Mouse (Mus musculus) heart, postnatal 0 days (tissue): ENCODE data around the gene Rps11. TPM values are rescaled to one million over a fixed set of nuclear protein-coding genes. Genes with fewer than 3 reads are reported as not detected.

Experiments
- ATAC-seq: fragments of 200-750 bp; cut with Nextera tagmentation; 2 replicates; pipeline ENCODE4 v1.8.0; 2017; ENCODE audit warnings: low read depth, moderate number of reproducible peaks, moderate library complexity; ENCODE audit not compliant: insufficient read depth
- DNase-seq: peaks from one replicate; pipeline ENCODE4 v3.0.0-alpha.2; 2016; ENCODE audit warnings: low spot score
- H3K27ac ChIP-seq: fragments of 300-500 bp; sonication (generic); 2 replicates; pipeline ENCODE4 v1.5.1; 2014; ENCODE audit warnings: low read depth, mild to moderate bottlenecking
- H3K27me3 ChIP-seq: fragments of 300-500 bp; sonication (generic); 2 replicates; pipeline ENCODE4 v1.6.1; 2014; ENCODE audit warnings: low read length, mixed read lengths; ENCODE audit not compliant: control insufficient read depth, insufficient read depth
- H3K36me3 ChIP-seq: fragments of 300-500 bp; sonication (generic); replicated peaks from 2 replicates; pipeline ENCODE4 v1.6.1; 2014; ENCODE audit warnings: low read length, mixed read lengths; ENCODE audit not compliant: control insufficient read depth, insufficient read depth
- H3K4me1 ChIP-seq: fragments of 300-500 bp; sonication (generic); 2 replicates; pipeline ENCODE4 v1.6.1; 2014; ENCODE audit warnings: antibody characterized with exemption; ENCODE audit not compliant: control insufficient read depth, insufficient read depth
- H3K4me2 ChIP-seq: fragments of 300-500 bp; sonication (generic); 2 replicates; pipeline ENCODE4 v1.6.1; 2014; ENCODE audit warnings: low read depth, mild to moderate bottlenecking, low read length, moderate library complexity
- H3K4me3 ChIP-seq: fragments of 300-500 bp; sonication (generic); 2 replicates; pipeline ENCODE4 v1.5.1; 2014; ENCODE audit warnings: low read depth, low read length
- H3K9ac ChIP-seq: fragments of 300-500 bp; sonication (generic); replicated peaks from 2 replicates; pipeline ENCODE4 v1.6.1; 2014; ENCODE audit warnings: low read depth, low read length, mixed read lengths
- H3K9me3 ChIP-seq: fragments of 300-500 bp; sonication (generic); replicated peaks from 2 replicates; pipeline ENCODE4 v1.6.1; 2016; ENCODE audit warnings: low read length; ENCODE audit not compliant: control insufficient read depth
- CTCF ChIP-seq: IDR thresholded peaks from 2 replicates; pipeline ENCODE4 v1.5.1; 2016; ENCODE audit warnings: antibody characterized with exemption, control low read depth, low read depth
- EP300 ChIP-seq: IDR thresholded peaks from 2 replicates; pipeline ENCODE4 v1.6.1; 2016; ENCODE audit warnings: antibody characterized with exemption, low read depth
- WGBS: fragments of 180-500 bp; shearing (Covaris S2); extraction: QIAGEN DNeasy Blood & Tissue Kit; methylation state at CpG from one replicate; pipeline ENCODE4 v1.1.7; 2014; 5-methylcytosine and 5-hydroxymethylcytosine counted together
- polyA plus RNA-seq: library from polyadenylated mRNA; unstranded; fragments of >200 nt; fragmentation: Nextera tagmentation; extraction: Ambion mirVana; gene quantifications from 2 replicates; pipeline ENCODE4 v1.2.1, GENCODE M21; 2015
- total RNA-seq: library from RNA; depleted of rRNA; stranded (reverse); fragments of >200 nt; gene quantifications from 2 replicates; pipeline ENCODE4 v1.2.3, GENCODE M21; 2014; ENCODE audit warnings: low replicate concordance

Gene Rps11
- total and polyA plus RNA-seq, 2 experiments from 2014 or later, result 730 to 1,247 TPM

DNA sequence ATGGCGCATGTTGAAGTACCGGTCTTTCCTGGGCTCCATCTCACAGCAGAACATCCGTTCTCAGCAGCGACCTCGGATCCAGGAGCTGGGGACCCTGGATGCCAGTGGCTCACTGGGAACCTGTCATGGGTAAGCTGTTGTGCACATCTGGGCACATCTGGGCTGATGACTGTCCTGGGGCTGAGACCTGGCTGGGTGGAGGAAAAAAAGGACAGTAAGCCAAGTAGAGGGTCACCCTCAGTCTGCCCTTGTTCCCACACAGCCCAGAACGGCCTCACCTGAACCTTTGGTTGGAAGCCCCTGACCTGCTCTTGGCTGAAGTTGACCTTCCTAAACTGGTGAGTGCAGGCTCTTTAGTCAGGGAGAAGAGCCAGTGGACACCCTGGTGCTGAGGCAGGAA lies 34.8 kb upstream of the Rps11 start:
- Histone ChIP-seq H3K36me3 (peaks cover 11% of the 10 kb centered on the region; the same call in 1 of the 2 replicates), H3K9ac (no peak overlapping the region), H3K9me3 (no peaks in the 10 kb centered on the region), H3K4me2 (no peak overlapping the region), H3K4me1 (no peaks in the 10 kb centered on the region), H3K27me3 (peaks cover 17% of the 10 kb centered on the region), H3K4me3 (no peak overlapping the region), H3K27ac (no peak overlapping the region)
- DNase-seq (no peak), ATAC-seq (no peak)
- no peak for TF ChIP-seq CTCF
- TF ChIP-seq EP300, result no peak
- 89% methylated on average over 6 of the region's 6 CpGs for WGBS

DNA sequence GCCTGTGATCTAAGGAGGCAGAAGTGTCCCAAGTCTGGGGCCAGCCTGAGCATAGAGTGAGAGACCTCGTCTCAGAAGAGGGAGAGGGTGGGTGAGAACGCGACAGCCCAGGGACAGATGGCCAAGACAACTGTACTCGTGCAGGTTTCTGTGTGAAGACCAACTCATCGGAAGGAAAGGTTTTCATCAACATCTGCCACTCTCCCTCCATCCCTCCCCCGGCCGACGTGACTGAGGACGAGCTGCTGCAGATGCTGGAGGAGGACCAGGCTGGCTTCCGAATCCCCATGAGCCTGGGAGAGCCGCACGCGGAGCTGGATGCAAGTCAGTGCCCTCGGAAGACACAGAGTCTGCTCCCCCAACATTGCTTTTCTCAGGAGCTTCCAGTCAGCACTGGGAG lies 33.2 kb upstream of the Rps11 start:
- H3K4me2 ChIP-seq, result no peak overlapping the region
- H3K27me3 ChIP-seq, result peaks cover 2% of the 10 kb centered on the region; the same call in 1 of the 2 replicates
- 0 out of 2 replicates have a peak, but pooled peaks cover 7% of the 10 kb centered on the region for H3K4me1 ChIP-seq
- DNase-seq (no peak), ATAC-seq (no peak)
- WGBS, result 83% methylated on average over 14 of the region's 14 CpGs
- no peaks in the 10 kb centered on the region for H3K9me3 ChIP-seq
- no peak overlapping the region for H3K27ac ChIP-seq
- H3K9ac ChIP-seq, result no peak overlapping the region
- peaks cover 11% of the 10 kb centered on the region; the same call in 1 of the 2 replicates for H3K36me3 ChIP-seq
- no peak overlapping the region for H3K4me3 ChIP-seq
- no peak for TF ChIP-seq CTCF
- no peak for TF ChIP-seq EP300

DNA sequence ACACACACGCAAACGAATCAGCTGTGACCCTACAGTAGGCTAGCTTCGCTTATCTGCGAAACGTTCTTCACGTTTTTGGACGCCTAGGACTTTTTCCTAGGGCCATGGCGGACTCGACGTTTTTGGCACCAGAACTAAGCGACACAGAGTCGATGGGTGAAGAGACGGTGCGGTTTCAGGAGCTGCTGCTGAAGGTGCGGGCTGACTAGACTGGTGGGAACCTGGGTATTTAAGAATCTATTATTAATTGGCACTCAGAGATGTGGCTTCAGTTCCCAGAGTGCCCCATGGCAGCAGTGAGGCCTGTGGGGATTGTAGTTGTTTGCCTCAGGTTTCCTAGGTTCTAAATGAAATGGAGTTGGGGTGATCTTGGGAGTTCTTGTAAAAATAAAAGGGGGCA lies 32.0 kb upstream of the Rps11 start:
- Histone ChIP-seq H3K27ac (no peak overlapping the region), H3K9ac (no peak overlapping the region), H3K9me3 (no peaks in the 10 kb centered on the region), H3K4me1 (0 out of 2 replicates have a peak, but pooled peaks cover 7% of the 10 kb centered on the region), H3K4me2 (no peak overlapping the region), H3K27me3 (no peaks in the 10 kb centered on the region), H3K4me3 (no peak overlapping the region), H3K36me3 (peaks cover 11% of the 10 kb centered on the region; the same call in 1 of the 2 replicates)
- ATAC-seq (no peak), DNase-seq (no peak)
- TF ChIP-seq EP300 (no peak), CTCF (no peak)
- WGBS, result 87% methylated on average over 15 of the region's 15 CpGs

DNA sequence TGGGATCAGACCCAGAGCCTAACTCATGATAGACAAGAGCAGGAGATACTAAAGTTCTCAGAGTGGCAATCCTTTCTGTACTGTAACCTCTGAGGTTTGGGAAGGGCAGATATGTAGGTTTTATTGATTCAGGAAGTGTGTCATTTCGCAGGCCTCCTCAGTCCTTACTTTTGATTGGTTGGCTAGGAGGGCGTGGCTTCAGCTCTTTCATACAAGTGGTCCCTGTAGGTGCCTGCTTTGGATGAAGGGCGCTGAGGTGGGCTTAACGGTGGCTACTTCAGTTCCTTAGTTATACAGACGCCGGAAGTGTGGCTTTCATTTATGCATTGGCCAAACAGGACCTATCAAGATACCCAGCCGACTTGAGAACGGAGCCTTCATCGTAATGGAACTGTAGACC lies 31.4 kb upstream of the Rps11 start:
- H3K4me1 ChIP-seq, result 0 out of 2 replicates have a peak, but pooled peaks cover 7% of the 10 kb centered on the region
- H3K4me3 ChIP-seq, result no peak overlapping the region
- DNase-seq (no peak), ATAC-seq (no peak)
- no peak overlapping the region for H3K4me2 ChIP-seq
- H3K9me3 ChIP-seq, result no peaks in the 10 kb centered on the region
- no peak overlapping the region for H3K27ac ChIP-seq
- TF ChIP-seq CTCF (no peak), EP300 (no peak)
- WGBS, result 83% methylated on average over 9 of the region's 9 CpGs
- H3K36me3 ChIP-seq, result peaks cover 11% of the 10 kb centered on the region; the same call in 1 of the 2 replicates
- no peak overlapping the region for H3K9ac ChIP-seq
- no peaks in the 10 kb centered on the region for H3K27me3 ChIP-seq

DNA sequence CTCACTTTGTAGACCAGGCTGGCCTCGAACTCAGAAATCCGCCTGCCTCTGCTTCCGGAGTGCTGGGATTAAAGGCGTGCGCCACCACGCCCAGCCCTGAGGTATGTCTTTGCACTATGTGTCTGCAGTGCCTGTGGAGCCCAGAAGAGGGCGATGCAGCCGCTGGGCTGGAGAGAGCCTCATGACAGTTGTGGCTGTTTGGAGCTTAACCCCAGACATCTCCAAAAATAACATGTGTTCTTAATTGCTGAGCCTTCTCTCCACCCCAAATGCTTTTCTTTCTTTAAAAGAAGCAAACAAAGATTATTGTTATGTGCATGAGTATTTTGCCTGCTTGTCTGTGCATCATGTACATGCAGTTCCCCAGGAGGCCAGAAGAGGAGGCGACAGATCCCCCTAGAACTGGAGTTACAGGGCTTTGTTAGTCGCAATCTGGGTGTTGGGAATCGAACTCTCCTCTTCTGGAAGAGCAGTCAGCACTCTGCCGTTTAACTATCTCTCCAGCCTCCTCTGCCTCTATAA lies 30.8 kb upstream of the Rps11 start:
- peak; percentile 44 for DNase-seq
- H3K9ac ChIP-seq, result no peak overlapping the region
- peak; percentile 26 for ATAC-seq

More for the DNA sequence above, 30.8 kb upstream of the Rps11 start:
- H3K27ac ChIP-seq, result peak overlapping the region; percentile 97; the same call in 1 of the 2 replicates
- no peaks in the 10 kb centered on the region for H3K9me3 ChIP-seq
- H3K27me3 ChIP-seq, result no peaks in the 10 kb centered on the region
- H3K4me2 ChIP-seq, result peak overlapping the region; percentile 83
- TF ChIP-seq CTCF (peak; percentile 43; the same call in 1 of the 2 replicates), EP300 (no peak)
- WGBS, result 72% methylated on average over 12 of the region's 12 CpGs
- peaks cover 9% of the 10 kb centered on the region; the same call in 1 of the 2 replicates for H3K36me3 ChIP-seq
- H3K4me1 ChIP-seq, result 0 out of 2 replicates have a peak, but pooled peaks cover 7% of the 10 kb centered on the region
- H3K4me3 ChIP-seq, result peak overlapping the region; percentile 76
